Mouse (Mus musculus) C2C12 (cell line): ENCODE measurements around the gene Trpm1.

Source experiments
- CEBPB ChIP-seq: IDR thresholded peaks from one replicate; pipeline ENCODE4 v1.6.1; 2011; ENCODE audit warnings: low read depth, mild to moderate bottlenecking, control low read depth, moderate library complexity
- CTCF ChIP-seq: IDR thresholded peaks from one replicate; pipeline ENCODE4 v1.5.1; 2011; ENCODE audit not compliant: control insufficient read depth, insufficient read depth, insufficient read length
- MAX ChIP-seq: IDR thresholded peaks from one replicate; pipeline ENCODE4 v1.6.1; 2011; ENCODE audit warnings: mild to moderate bottlenecking, control low read depth
- MYOG ChIP-seq: IDR thresholded peaks from one replicate; pipeline ENCODE4 v1.6.1; 2011; ENCODE audit not compliant: control insufficient read depth, insufficient read length; ENCODE audit errors: extremely low read depth
- USF1 ChIP-seq: IDR thresholded peaks from one replicate; pipeline ENCODE4 v1.6.1; 2011; ENCODE audit warnings: low read depth, mild to moderate bottlenecking, control low read depth, moderate library complexity

GRCm38 (mm10) chr7:64155687-64156086 lies 2.1 kb downstream of the Trpm1 start:
- TF ChIP-seq CTCF (peak; percentile 58), CEBPB (no peak), USF1 (no peak), MYOG (no peak), MAX (no peak)
